Mouse (Mus musculus): ENCODE data around the gene Gm7792. TPM values are rescaled to one million over a fixed set of nuclear protein-coding genes. Genes with fewer than 3 reads are reported as not detected.

The Gm7792 gene
- not detected in 2 replicates for polyA plus RNA-seq (2015; fragmentation: Nextera tagmentation; extraction: Ambion mirVana)

DNA sequence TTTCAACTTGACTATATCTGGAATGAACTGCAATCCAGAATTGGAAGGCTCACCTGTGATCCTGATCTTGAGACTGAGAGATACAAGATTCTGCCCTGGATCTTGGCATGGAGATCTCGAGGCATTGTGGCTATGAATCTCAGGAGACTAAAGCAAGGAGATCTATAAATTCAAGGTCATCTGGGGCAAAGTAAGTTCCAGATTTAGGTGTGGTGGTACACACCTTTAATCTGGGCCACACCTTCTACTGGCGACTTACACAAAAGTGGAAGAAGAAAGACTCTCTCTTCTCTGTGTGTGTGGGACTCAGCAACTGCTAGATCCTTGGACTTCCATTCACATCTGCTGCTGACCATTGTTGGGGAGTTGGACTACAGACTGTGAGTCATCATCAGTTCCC is at the start of gene Gm7792:
Gene Gm7792 (plus strand): TSS at position 301 of the 400 bp plus-strand sequence.

Other genes with a start within 250 kb of the Gm7792 start
- gene C87414, start 172.2 kb upstream of the Gm7792 start, polyA plus RNA-seq (2015; fragmentation: Nextera tagmentation; extraction: Ambion mirVana): not detected in 2 replicates
- gene Gm16429, start 85.3 kb downstream of the Gm7792 start, polyA plus RNA-seq (2015; fragmentation: Nextera tagmentation; extraction: Ambion mirVana): not detected in 2 replicates
- not detected in 2 replicates for gene BC061212, start 226.8 kb downstream of the Gm7792 start, polyA plus RNA-seq (2015; fragmentation: Nextera tagmentation; extraction: Ambion mirVana)
- not detected in 2 replicates for gene Gm6351, start 232.6 kb downstream of the Gm7792 start, polyA plus RNA-seq (2015; fragmentation: Nextera tagmentation; extraction: Ambion mirVana)